13 mouse cellular contexts compared by ENCODE assay signal in the genomic region with DNA sequence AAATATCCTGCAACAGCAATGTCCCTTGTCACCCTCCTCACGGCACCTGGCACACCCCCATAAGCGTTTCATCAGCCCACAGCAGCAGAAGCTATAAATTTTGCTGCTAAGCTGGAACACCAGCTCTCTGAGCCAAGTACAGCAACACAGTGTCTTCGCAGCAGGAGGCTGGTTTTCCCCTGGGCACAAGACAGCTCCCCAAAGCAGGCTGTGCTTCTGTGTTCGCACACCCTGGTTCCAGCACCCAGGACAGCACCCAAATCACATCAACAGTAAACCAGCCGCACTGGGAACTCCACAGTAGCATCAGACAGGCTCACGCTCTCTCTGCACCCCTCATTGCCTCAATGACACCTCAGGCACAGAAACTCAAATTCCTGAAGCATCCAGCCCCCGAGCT.
DNase-seq lines count a peak whose midpoint lies in the region; ATAC-seq and TF ChIP-seq lines count a peak whose summit lies in the region.
"Had no signal": no experiment of that assay in that cellular context is flagged by ENCODE, and none has a peak within 500 bp of the region (broad histone marks: within the 10 kb centered on the region; RNA-seq: fewer than 3 reads in every experiment).

No protein-coding gene starts in this region.

- no peak for TF ChIP-seq POLR2A in thymus, adult 2 months (IDR thresholded peaks at IDR 0.05; ENCODE audit: control insufficient read depth, extremely low read depth, insufficient read depth, low read length, poor library complexity)

- WGBS in heart, embryonic 10.5 days: 31% methylated on average over 7 of the region's 7 CpGs
- 29% methylated on average over 7 of the region's 7 CpGs for WGBS in heart, embryonic 11.5 days (ENCODE audit: insufficient replicate concordance)
- 31% methylated on average over 7 of the region's 7 CpGs for WGBS in thymus, adult 2 months

- no peak for ATAC-seq in heart, embryonic 11.5 days (replicated peaks; ENCODE audit: insufficient number of reproducible peaks, low FRiP score, low TSS enrichment)
- ATAC-seq: forebrain, postnatal 0 days; intestine, postnatal 0 days; liver, postnatal 0 days; midbrain, embryonic 13.5 days had no signal

- H3K9ac ChIP-seq in heart, embryonic 11.5 days (ENCODE audit: low read depth, low read length): no peak overlapping the region
- H3K9ac ChIP-seq: forebrain, postnatal 0 days; heart, embryonic 12.5 days; liver, postnatal 0 days; midbrain, embryonic 13.5 days had no signal

- no peaks in the 10 kb centered on the region for H3K4me1 ChIP-seq in heart, embryonic 10.5 days
- H3K4me1 ChIP-seq in heart, embryonic 11.5 days (ENCODE audit: control insufficient read depth, insufficient read depth, low read length): no peaks in the 10 kb centered on the region
- H3K4me1 ChIP-seq in thymus, adult 2 months (replicated peaks; ENCODE audit: control insufficient read depth, insufficient read depth, low read length): no peaks in the 10 kb centered on the region
- H3K4me1 ChIP-seq: heart, embryonic 12.5 days; midbrain, embryonic 13.5 days had no signal

- H3K4me2 ChIP-seq in heart, embryonic 11.5 days: no peak overlapping the region
- H3K4me2 ChIP-seq: heart, embryonic 12.5 days; midbrain, embryonic 13.5 days had no signal

- peak; percentile 80 for DNase-seq in heart, embryonic 10.5 days (ENCODE audit: low spot score)
- peak; percentile 18 for DNase-seq in retina, postnatal 1 day
- DNase-seq in retina, embryonic 14.5 days (ENCODE audit: low spot score): no peak
- DNase-seq in adrenal gland, postnatal 14 days: peak; percentile 75
- DNase-seq in mesoderm, embryonic 11.5 days (ENCODE audit: low read depth, low spot score): peak; percentile 45
- DNase-seq in thymus, adult 2 months: no peak
- no peak for DNase-seq in cerebellum, postnatal 25 days
- DNase-seq: forebrain, postnatal 0 days; liver, postnatal 0 days had no signal

- no peak overlapping the region for H3K27ac ChIP-seq in heart, embryonic 10.5 days
- H3K27ac ChIP-seq in heart, embryonic 11.5 days (ENCODE audit: low read depth, low read length): no peak overlapping the region
- no peak overlapping the region for H3K27ac ChIP-seq in thymus, adult 2 months (ENCODE audit: control insufficient read depth, insufficient read depth, low read length)
- H3K27ac ChIP-seq: midbrain, embryonic 13.5 days had no signal

- no peaks in the 10 kb centered on the region for H3K36me3 ChIP-seq in heart, embryonic 10.5 days
- no peaks in the 10 kb centered on the region for H3K36me3 ChIP-seq in heart, embryonic 11.5 days (ENCODE audit: control insufficient read depth, insufficient read depth, low read length)
- H3K36me3 ChIP-seq in thymus, adult 2 months (ENCODE audit: control insufficient read depth, insufficient read depth, low read length): no peaks in the 10 kb centered on the region
- H3K36me3 ChIP-seq: heart, embryonic 12.5 days; midbrain, embryonic 13.5 days had no signal

- no peak overlapping the region for H3K4me3 ChIP-seq in heart, embryonic 10.5 days
- H3K4me3 ChIP-seq in heart, embryonic 11.5 days (ENCODE audit: low read depth, low read length): no peak overlapping the region
- H3K4me3 ChIP-seq in thymus, adult 2 months (ENCODE audit: control insufficient read depth, insufficient read depth, low read length): no peak overlapping the region
- H3K4me3 ChIP-seq: heart, embryonic 12.5 days; midbrain, embryonic 13.5 days had no signal

- TF ChIP-seq CTCF in thymus, adult 2 months (IDR thresholded peaks at IDR 0.05; ENCODE audit: borderline replicate concordance, control insufficient read depth, extremely low read depth, insufficient read depth, low read length, poor library complexity): no peak

- peaks cover 47% of the 10 kb centered on the region; the same call in 1 of the 2 replicates for H3K27me3 ChIP-seq in heart, embryonic 10.5 days (ENCODE audit: insufficient read depth, poor library complexity, severe bottlenecking)
- H3K27me3 ChIP-seq in heart, embryonic 11.5 days (ENCODE audit: control insufficient read depth, insufficient read depth, low read length): peaks cover 19% of the 10 kb centered on the region
- no peaks in the 10 kb centered on the region for H3K27me3 ChIP-seq in thymus, adult 2 months (ENCODE audit: control insufficient read depth, insufficient read depth, low read length)
- H3K27me3 ChIP-seq: midbrain, embryonic 13.5 days had no signal

- no peaks in the 10 kb centered on the region for H3K9me3 ChIP-seq in heart, embryonic 10.5 days
- no peaks in the 10 kb centered on the region for H3K9me3 ChIP-seq in heart, embryonic 11.5 days (replicated peaks; ENCODE audit: control insufficient read depth, low read length)
- H3K9me3 ChIP-seq: heart, embryonic 12.5 days; midbrain, embryonic 13.5 days had no signal

Comparison
In these comparisons a context has a peak if more than half of its experiments do, and no peak if none do; other contexts are left out.
1. DNase-seq: peak in heart, embryonic 10.5 days (single experiment), retina, postnatal 1 day (single experiment), adrenal gland, postnatal 14 days (single experiment) and mesoderm, embryonic 11.5 days (single experiment); none in retina, embryonic 14.5 days (single experiment), thymus, adult 2 months (single experiment) and cerebellum, postnatal 25 days (0 of 2).